Mouse (Mus musculus) hindbrain, embryonic 10.5 days (tissue): ENCODE results near the gene Ufsp2. TPM values are rescaled to one million over a fixed set of nuclear protein-coding genes. Genes with fewer than 3 reads are reported as not detected.

ENCODE experiments used
- DNase-seq: peaks from one replicate; pipeline ENCODE4 v3.0.0-alpha.2; 2017; ENCODE audit warnings: low spot score
- H3K27ac ChIP-seq: fragments of 300-500 bp; sonication (generic); 2 replicates; pipeline ENCODE4 v1.5.1; 2016; ENCODE audit warnings: mild to moderate bottlenecking, moderate library complexity
- H3K27me3 ChIP-seq: fragments of 300-500 bp; sonication (generic); 2 replicates; pipeline ENCODE4 v1.6.1; 2016; ENCODE audit warnings: mild to moderate bottlenecking; ENCODE audit not compliant: poor library complexity, insufficient read depth, severe bottlenecking
- H3K36me3 ChIP-seq: fragments of 300-500 bp; sonication (generic); 2 replicates; pipeline ENCODE4 v1.6.1; 2016; ENCODE audit warnings: mild to moderate bottlenecking, moderate library complexity
- H3K4me1 ChIP-seq: fragments of 300-500 bp; sonication (generic); replicated peaks from 2 replicates; pipeline ENCODE4 v1.6.1; 2016; ENCODE audit warnings: mild to moderate bottlenecking
- H3K4me3 ChIP-seq: fragments of 300-500 bp; sonication (generic); 2 replicates; pipeline ENCODE4 v1.5.1; 2016; ENCODE audit warnings: mild to moderate bottlenecking, moderate library complexity
- H3K9me3 ChIP-seq: fragments of 300-500 bp; sonication (generic); 2 replicates; pipeline ENCODE4 v1.6.1; 2016; ENCODE audit warnings: mild to moderate bottlenecking, moderate library complexity
- WGBS: fragments of 180-500 bp; shearing (Covaris S2); methylation state at CpG from one replicate; pipeline ENCODE4 v1.1.7; 2016; 5-methylcytosine and 5-hydroxymethylcytosine counted together
- polyA plus RNA-seq: library from polyadenylated mRNA; unstranded; fragments of >200 nt; fragmentation: Nextera tagmentation; extraction: Ambion mirVana; gene quantifications from 2 replicates; pipeline ENCODE4 v1.2.1, GENCODE M21; 2016

The Ufsp2 gene
- 49.0 and 60.8 TPM in 2 replicates for polyA plus RNA-seq

DNA sequence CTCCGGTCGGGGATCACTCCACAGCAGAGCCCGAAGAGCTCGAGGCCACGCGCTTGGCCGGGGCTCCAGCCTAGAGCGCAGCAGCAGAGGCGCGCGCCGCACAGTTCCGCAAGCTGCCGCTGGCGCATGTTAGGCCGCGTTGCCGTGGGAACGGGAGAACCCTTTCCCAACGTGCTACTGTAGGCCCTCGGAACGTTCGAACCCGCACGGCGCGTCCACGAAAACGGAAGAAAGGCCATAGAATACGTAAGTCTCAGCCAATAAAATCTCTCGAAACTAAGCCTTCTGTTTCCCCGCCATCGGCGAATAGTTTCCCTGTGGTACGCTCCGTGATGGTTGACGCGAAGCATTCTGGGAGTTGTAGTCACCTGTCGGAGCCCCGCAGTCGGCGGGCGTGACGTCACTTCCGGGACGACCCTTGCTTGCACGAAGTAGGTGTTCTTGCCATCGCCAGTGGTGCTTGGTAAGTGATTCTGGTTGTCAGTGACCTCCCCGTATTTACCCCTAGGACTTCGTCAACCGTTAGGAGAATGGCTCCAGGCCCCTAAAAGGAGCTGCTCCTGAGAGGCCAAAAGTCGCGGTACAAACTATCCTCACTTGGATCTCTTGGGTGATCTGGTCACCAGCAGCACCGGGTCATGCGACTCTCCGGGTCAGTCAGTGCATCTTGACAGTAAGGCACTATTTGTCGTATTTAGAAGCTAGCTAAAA, at the start of gene Ufsp2, which contains the start of gene 1700029J07Rik:
Gene Ufsp2 (plus strand): TSS at position 403 of the 711 bp plus-strand sequence.
Gene 1700029J07Rik (minus strand): TSS at position 127 of the 711 bp plus-strand sequence.
- peak; percentile 97 for DNase-seq
- H3K27me3 ChIP-seq: no peaks in the 10 kb centered on the region
- peak within 1 kb of the TSS; percentile 73 for H3K4me3 ChIP-seq
- peak within 1 kb of the TSS; percentile 85 for H3K27ac ChIP-seq
- WGBS: under 1% methylated on average over 57 of the region's 57 CpGs
- peaks cover 15% of the 10 kb centered on the region for H3K4me1 ChIP-seq
- peaks cover 12% of the 10 kb centered on the region for H3K9me3 ChIP-seq
- H3K36me3 ChIP-seq: peaks cover 24% of the 10 kb centered on the region

DNA sequence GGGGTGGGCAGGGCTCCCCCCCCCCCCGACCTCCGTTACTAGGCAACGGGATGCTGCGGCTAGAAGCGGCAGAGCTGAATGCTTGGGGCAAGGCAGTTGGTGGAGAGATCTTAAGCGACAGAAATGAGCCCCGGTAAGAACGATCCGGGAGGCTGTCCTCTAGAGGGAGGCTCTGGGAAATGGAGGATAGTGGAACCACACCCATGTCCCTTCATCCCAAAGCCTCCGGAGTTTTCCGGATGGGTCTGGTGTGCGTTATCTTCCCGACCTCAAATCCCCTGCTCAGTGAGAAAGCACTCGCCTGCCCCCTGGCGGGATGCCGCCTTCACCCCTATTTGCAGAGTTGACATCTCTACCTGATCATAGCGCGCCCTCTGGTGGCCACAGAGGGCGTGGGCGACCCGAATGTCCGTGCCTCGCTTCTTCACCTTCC, 40.7 kb upstream of the Ufsp2 start, which contains the start of gene Ccdc110:
Gene Ccdc110 (plus strand): TSS at position 38 of the 433 bp plus-strand sequence.
- peak; percentile 93 for DNase-seq
- Histone ChIP-seq H3K9me3 (peaks cover 8% of the 10 kb centered on the region), H3K4me1 (no peaks in the 10 kb centered on the region; the same call in 1 of the 2 replicates), H3K4me3 (peak within 1 kb of the TSS; percentile 50), H3K27ac (no peak within 1 kb of the TSS), H3K36me3 (no peaks in the 10 kb centered on the region), H3K27me3 (no peaks in the 10 kb centered on the region)
- WGBS: 6% methylated on average over 23 of the region's 23 CpGs

DNA sequence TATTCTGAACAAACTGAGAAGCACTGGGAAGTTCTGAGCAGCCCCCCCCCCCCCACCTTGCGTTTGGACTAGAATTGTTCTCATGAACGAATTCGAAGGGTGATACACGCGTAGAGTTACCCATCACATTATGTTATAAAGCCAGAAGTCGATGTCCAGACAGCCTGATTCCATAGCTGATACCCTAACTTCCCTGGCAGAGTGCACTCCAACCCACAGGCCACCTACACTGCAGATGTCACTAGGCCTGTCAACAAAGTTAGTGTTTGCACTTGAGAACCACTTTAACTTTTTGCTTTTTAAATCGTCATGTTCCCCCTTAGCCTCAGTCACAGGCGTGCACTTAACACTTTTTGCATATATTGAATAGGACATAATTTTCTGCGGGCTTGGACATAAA, 38.3 kb upstream of the Ufsp2 start:
- Histone ChIP-seq H3K27me3 (no peaks in the 10 kb centered on the region), H3K27ac (no peak overlapping the region), H3K4me3 (no peak overlapping the region), H3K9me3 (no peaks in the 10 kb centered on the region), H3K36me3 (no peaks in the 10 kb centered on the region), H3K4me1 (no peaks in the 10 kb centered on the region; the same call in 1 of the 2 replicates)
- WGBS: 91% methylated on average over 9 of the region's 9 CpGs
- DNase-seq: no peak

DNA sequence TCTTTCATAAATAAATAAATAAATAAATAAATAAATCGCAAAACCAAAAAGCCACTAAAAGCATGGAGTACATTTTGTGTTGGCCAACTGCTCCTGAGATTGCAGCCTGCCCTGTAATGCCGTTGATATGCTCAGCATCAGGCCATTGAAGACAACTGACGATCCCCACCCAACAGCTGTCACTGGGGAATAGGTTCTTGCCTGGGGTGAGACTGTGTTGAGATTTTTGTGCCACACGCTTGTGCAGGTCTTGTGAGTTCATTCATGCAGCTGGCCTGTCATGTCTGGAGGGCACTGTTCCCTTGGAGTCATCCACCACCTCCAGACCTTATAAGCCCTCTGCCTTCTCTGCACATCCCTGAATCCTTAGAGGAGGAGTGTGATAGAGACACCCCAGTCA, 29.0 kb upstream of the Ufsp2 start:
- DNase-seq: no peak
- Histone ChIP-seq H3K36me3 (no peaks in the 10 kb centered on the region), H3K27me3 (no peaks in the 10 kb centered on the region), H3K4me3 (no peak overlapping the region), H3K9me3 (no peaks in the 10 kb centered on the region), H3K4me1 (no peaks in the 10 kb centered on the region), H3K27ac (no peak overlapping the region)
- WGBS: 87% methylated on average over 4 of the region's 4 CpGs

DNA sequence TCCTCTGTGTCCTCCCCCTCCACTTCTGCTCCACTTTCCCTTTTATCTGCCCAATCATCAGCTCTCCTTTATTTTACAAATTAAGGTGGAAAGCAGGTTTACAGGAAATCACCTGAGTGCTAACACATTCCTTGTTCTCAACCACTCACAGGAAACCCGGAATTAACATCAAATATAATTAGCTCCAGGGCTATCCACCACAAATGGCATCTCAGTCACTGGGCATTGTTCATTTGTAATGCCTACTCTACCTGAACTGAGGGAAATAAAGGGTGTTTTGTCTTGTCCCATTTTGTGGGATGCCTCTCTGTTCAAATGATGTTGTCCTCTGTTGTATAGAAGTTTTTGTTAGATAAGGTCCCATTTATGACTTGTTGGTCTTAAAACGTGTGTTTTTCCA, 24.7 kb upstream of the Ufsp2 start:
- H3K27me3 ChIP-seq: no peaks in the 10 kb centered on the region
- no peak overlapping the region for H3K4me3 ChIP-seq
- WGBS: 57% methylated on average over 2 of the region's 2 CpGs
- no peak overlapping the region for H3K27ac ChIP-seq
- DNase-seq: no peak
- H3K36me3 ChIP-seq: no peaks in the 10 kb centered on the region
- no peaks in the 10 kb centered on the region for H3K4me1 ChIP-seq
- H3K9me3 ChIP-seq: no peaks in the 10 kb centered on the region

DNA sequence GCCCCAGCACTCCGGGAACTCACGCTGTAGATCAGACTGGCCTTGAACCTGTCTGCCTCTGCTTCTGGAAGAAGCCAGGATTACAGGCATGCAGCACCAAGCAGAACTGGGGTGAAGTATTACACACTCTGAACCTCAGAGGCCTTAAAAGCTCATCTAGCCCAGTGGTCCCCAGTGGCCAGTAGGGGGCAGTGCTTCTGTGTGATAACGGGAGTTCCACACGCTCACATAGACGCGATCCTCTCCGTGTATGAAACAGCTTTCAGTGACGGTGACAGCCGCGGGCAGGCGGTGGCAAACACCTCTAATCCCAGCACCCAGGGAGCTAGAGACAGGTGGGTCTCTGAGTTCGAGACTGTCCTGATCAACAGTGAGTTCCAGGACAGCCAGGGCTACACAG, 4.4 kb upstream of the Ufsp2 start:
- H3K4me1 ChIP-seq: peaks cover 12% of the 10 kb centered on the region
- no peaks in the 10 kb centered on the region for H3K27me3 ChIP-seq
- no peak overlapping the region for H3K4me3 ChIP-seq
- peaks cover 6% of the 10 kb centered on the region for H3K36me3 ChIP-seq
- WGBS: 94% methylated on average over 12 of the region's 12 CpGs
- DNase-seq: no peak
- H3K9me3 ChIP-seq: peaks cover 5% of the 10 kb centered on the region
- no peak overlapping the region for H3K27ac ChIP-seq

DNA sequence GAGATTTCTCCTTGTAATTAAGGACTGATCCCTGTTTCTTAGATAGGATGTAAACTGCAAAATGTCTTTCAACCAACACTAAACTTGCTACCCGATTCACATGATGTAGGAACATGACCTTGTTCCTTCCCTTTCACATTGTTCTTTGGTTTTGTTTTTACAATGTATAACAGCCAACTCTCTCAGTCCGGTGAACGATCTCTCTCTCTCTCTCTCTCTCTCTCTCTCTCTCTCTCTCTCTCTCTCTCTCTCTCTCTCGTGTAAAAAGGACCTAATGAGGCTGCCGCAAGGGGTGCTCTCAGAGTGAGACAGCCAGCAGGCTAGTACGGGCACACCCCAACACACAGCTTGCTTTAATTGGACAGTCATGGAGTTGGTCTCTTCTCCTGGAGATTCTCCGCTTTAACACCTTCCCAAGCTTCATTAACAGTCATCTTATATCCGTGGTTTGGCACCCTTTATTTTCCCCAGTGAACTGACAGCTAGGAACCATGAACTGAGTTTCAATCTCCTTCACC, 1.3 kb upstream of the Ufsp2 start:
- peaks cover 15% of the 10 kb centered on the region for H3K4me1 ChIP-seq
- DNase-seq: no peak
- no peaks in the 10 kb centered on the region for H3K27me3 ChIP-seq
- peaks cover 15% of the 10 kb centered on the region for H3K36me3 ChIP-seq
- H3K4me3 ChIP-seq: no peak overlapping the region
- H3K9me3 ChIP-seq: peaks cover 12% of the 10 kb centered on the region
- no peak overlapping the region for H3K27ac ChIP-seq
- WGBS: 82% methylated on average over 8 of the region's 8 CpGs

DNA sequence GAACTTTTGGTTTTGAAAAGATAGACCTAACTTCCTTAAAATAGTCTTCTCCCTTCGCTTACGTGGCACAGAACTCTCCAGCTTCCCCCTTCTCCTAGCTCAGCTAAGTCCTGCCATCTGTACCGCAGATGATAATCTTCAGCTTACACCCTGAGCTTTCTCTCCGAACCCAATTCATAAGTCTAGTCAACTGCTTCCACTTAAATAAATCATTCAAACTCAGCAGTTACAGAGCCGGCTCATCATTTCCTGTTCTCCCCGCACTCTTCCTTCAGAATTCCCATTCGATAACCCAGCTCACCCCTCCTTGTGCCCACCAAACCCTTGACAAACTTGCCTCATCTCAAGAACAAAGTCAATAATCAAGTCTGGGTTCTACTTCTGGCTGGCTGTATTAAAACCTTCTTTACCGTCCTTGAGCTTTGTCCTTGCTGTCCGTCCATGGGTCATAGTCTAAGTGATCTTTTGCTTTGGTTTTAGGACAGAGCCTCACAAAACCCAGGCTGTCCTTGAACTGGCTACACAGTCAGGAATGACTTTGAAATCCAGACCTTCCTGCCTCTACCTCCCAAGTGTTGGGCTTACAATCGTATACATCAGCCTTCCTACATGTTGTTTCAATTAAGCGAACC, 625 bp downstream of the Ufsp2 start:
- WGBS: 75% methylated on average over 11 of the region's 11 CpGs
- H3K9me3 ChIP-seq: peaks cover 9% of the 10 kb centered on the region

DNA sequence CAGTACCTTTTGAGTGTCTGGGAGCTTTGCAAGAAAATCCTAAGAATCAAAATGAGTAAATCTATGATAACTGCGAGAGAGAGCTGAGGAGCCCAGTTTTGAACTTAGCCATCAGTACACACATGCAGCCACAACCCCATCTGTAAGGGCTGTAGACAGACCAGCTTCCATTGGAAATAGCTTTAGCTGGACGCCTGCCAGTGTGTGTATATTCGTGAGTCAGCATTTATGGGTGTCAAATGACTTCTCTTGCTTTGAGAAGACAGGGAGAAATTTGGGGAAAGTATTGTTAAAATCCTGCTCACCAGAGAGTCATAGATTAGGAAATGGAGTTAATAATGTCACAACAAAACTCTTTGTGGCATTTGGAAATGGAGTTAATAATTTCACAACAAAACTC, 11.3 kb downstream of the Ufsp2 start:
- 91% methylated on average over 3 of the region's 3 CpGs for WGBS
- Histone ChIP-seq H3K4me1 (no peaks in the 10 kb centered on the region), H3K9me3 (no peaks in the 10 kb centered on the region), H3K27ac (no peak overlapping the region), H3K4me3 (no peak overlapping the region), H3K27me3 (no peaks in the 10 kb centered on the region), H3K36me3 (peaks cover 65% of the 10 kb centered on the region)
- DNase-seq: no peak

More for the DNA sequence above, 625 bp downstream of the Ufsp2 start:
- Histone ChIP-seq H3K4me1 (peaks cover 15% of the 10 kb centered on the region), H3K27me3 (no peaks in the 10 kb centered on the region), H3K36me3 (peaks cover 25% of the 10 kb centered on the region), H3K4me3 (peak overlapping the region; percentile 73), H3K27ac (peak overlapping the region; percentile 85)
- no peak for DNase-seq

DNA sequence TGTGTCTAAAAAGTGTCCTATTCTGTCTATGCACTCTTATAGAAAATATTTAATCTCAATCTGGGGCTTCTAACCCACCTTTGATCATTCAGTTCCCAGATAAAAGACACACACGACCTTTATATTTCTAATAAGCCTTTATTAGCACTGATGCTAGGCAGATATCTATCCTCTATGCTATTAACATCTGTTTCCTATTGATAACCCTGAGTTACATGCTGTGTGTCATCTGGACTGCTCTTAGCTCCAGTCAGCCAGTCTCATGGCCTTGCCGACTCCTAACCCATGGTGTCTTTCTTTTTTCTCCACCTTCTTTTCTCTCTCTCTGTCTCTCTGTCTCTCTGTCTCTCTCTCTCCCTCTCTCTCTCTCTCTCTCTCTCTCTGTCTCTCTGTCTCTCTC, 12.9 kb downstream of the Ufsp2 start:
- WGBS: 63% methylated on average over 2 of the region's 2 CpGs
- DNase-seq: no peak
- Histone ChIP-seq H3K36me3 (peaks cover 51% of the 10 kb centered on the region), H3K4me1 (no peaks in the 10 kb centered on the region), H3K4me3 (no peak overlapping the region), H3K9me3 (no peaks in the 10 kb centered on the region), H3K27ac (no peak overlapping the region), H3K27me3 (no peaks in the 10 kb centered on the region)

DNA sequence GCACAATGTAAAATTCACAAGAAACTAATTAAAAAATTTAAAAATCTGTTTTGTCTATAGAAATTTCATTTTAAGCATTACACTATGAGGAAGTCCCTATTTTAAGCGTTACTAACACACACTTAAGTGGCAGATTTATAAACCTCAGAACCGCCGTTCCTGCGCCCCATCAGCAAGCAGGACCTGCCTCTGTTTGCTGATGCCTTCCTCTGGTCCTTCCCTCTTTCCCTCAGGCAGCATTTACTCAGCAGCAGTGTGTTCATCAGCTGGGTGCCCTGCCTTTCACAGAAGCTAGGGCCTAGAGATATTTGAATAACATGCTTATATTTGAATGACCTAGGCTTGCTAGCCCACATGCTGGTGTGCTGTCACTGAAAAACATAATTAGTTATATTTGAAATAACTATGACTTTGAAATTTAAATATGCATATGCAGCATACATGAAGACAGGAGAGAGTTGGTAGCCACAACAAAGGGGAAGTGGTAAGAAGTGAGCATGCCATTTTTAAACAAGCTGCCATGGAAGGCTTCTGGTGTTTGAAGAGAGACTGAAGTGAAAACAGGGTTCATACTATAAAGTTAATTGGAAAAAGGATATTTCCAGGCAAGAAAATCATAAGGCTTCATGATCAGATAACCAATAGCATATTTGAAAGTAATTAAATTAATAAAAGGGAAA, 15.4 kb downstream of the Ufsp2 start:
- 95% methylated on average over 4 of the region's 4 CpGs for WGBS
- no peaks in the 10 kb centered on the region for H3K27me3 ChIP-seq
- no peak overlapping the region for H3K27ac ChIP-seq
- no peaks in the 10 kb centered on the region for H3K9me3 ChIP-seq
- H3K36me3 ChIP-seq: peaks cover 44% of the 10 kb centered on the region
- no peak overlapping the region for H3K4me3 ChIP-seq
- H3K4me1 ChIP-seq: no peaks in the 10 kb centered on the region
- DNase-seq: no peak

DNA sequence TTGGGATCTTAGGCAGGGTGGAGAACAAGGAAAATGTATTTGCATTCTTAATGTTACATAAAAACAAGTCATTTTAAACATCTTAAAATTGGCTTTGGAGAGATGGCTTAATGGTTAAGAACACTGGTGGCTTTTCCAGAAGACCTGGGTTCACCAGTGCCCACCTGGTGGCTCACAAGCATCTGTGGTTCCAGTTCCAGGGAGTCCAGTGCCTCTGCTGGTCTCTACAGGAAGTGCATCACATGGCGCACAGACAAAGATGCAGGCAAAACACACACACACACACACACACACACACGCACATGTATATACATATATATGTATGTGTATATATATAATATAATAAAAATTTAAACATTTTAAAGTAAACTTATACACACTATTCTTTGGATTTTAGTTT, 18.8 kb downstream of the Ufsp2 start:
- Histone ChIP-seq H3K27me3 (no peaks in the 10 kb centered on the region), H3K4me1 (peaks cover 10% of the 10 kb centered on the region), H3K36me3 (peaks cover 44% of the 10 kb centered on the region), H3K27ac (no peak overlapping the region), H3K9me3 (no peaks in the 10 kb centered on the region), H3K4me3 (no peak overlapping the region)
- DNase-seq: no peak
- WGBS: 95% methylated on average over 2 of the region's 2 CpGs
